Comparison of ENCODE assay signal across 19 mouse cellular contexts in the genomic region with DNA sequence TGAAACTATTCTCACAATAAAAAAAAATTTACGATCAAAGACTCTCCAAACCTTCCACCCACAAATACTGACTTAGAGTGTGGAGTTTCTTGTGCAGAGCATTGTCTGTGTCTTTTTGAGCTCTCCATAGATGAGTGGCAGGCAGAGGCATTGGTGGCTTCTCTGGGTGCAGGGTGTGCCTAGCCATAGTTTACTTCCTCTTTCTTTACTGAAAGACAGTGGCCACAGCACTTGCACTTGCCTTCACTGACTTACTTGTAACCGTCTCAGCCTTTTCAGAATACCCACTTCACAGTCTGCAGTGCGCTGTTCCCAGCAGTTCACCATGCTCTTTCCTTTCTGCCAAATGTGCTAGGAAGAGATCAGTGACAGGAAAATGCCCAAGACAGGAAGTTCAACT.
DNase-seq lines count a peak whose midpoint lies in the region; ATAC-seq and TF ChIP-seq lines count a peak whose summit lies in the region.
"Had no signal": no experiment of that assay in that cellular context is flagged by ENCODE, and none has a peak within 500 bp of the region (broad histone marks: within the 10 kb centered on the region; RNA-seq: fewer than 3 reads in every experiment).

No protein-coding gene starts in this region.

- DNase-seq in heart, adult 11 months: peak; percentile 77
- peak; percentile 75 for DNase-seq in A20 (ENCODE audit: low read depth, low spot score)
- peak; percentile 48 for DNase-seq in forelimb bud, embryonic 11.5 days (ENCODE audit: low read depth, low spot score)
- DNase-seq in midbrain, postnatal 0 days (ENCODE audit: low spot score): no peak
- no peak for DNase-seq in cerebellum, postnatal 10 days
- DNase-seq: cerebellum, adult 9-11 months; heart, postnatal 36 days; kidney, adult 8-10 months; kidney, postnatal 4 days; lung, adult 18-20 months had no signal

- no peak for ATAC-seq in heart, embryonic 12.5 days (ENCODE audit: insufficient number of reproducible peaks, low FRiP score)
- ATAC-seq in megakaryocyte, adult 5-6 weeks (ENCODE audit: poor library complexity, severe bottlenecking): peak; percentile 90
- no peak for ATAC-seq in midbrain, postnatal 0 days (ENCODE audit: low FRiP score)
- ATAC-seq in erythroblast, adult 5-6 weeks (replicated peaks; ENCODE audit: low FRiP score, poor library complexity, severe bottlenecking): no peak
- ATAC-seq: activated CD4-positive, CD25-positive, alpha-beta regulatory T cell, adult 4 months; hindbrain, embryonic 16.5 days; Patski had no signal

- no peaks in the 10 kb centered on the region for H3K4me1 ChIP-seq in heart, embryonic 12.5 days (replicated peaks)
- no peaks in the 10 kb centered on the region for H3K4me1 ChIP-seq in midbrain, postnatal 0 days (ENCODE audit: insufficient read depth, low read length)
- H3K4me1 ChIP-seq: forebrain, embryonic 12.5 days; heart, embryonic 13.5 days; neural tube, embryonic 12.5 days had no signal

- TF ChIP-seq CTCF in midbrain, postnatal 0 days (IDR thresholded peaks at IDR 0.05): no peak

- H3K4me2 ChIP-seq in heart, embryonic 12.5 days: no peak overlapping the region
- H3K4me2 ChIP-seq in midbrain, postnatal 0 days (ENCODE audit: low read depth, low read length, poor library complexity, severe bottlenecking): no peak overlapping the region
- H3K4me2 ChIP-seq: forebrain, embryonic 12.5 days; heart, embryonic 13.5 days; neural tube, embryonic 12.5 days had no signal

- no peak overlapping the region for H3K4me3 ChIP-seq in heart, embryonic 12.5 days
- no peak overlapping the region for H3K4me3 ChIP-seq in midbrain, postnatal 0 days (ENCODE audit: low read depth, low read length)
- H3K4me3 ChIP-seq: forebrain, embryonic 12.5 days; heart, embryonic 13.5 days; neural tube, embryonic 12.5 days had no signal

- no peaks in the 10 kb centered on the region for H3K9me3 ChIP-seq in heart, embryonic 12.5 days (replicated peaks)
- H3K9me3 ChIP-seq in midbrain, postnatal 0 days (ENCODE audit: low read length): no peaks in the 10 kb centered on the region
- H3K9me3 ChIP-seq: forebrain, embryonic 12.5 days; heart, embryonic 13.5 days; neural tube, embryonic 12.5 days had no signal

- no peak overlapping the region for H3K9ac ChIP-seq in heart, embryonic 12.5 days
- no peak overlapping the region for H3K9ac ChIP-seq in midbrain, postnatal 0 days (replicated peaks; ENCODE audit: low read length, poor library complexity, severe bottlenecking)
- H3K9ac ChIP-seq: forebrain, embryonic 12.5 days; heart, embryonic 13.5 days; neural tube, embryonic 12.5 days had no signal

- WGBS in heart, embryonic 12.5 days: 70% methylated on average over 3 of the region's 3 CpGs
- 90% methylated on average over 3 of the region's 3 CpGs for WGBS in midbrain, postnatal 0 days

- no peaks in the 10 kb centered on the region for H3K27me3 ChIP-seq in heart, embryonic 12.5 days (replicated peaks)
- H3K27me3 ChIP-seq in midbrain, postnatal 0 days (ENCODE audit: insufficient read depth, low read length): no peaks in the 10 kb centered on the region
- H3K27me3 ChIP-seq: heart, embryonic 13.5 days had no signal

- H3K36me3 ChIP-seq in heart, embryonic 12.5 days: no peaks in the 10 kb centered on the region
- H3K36me3 ChIP-seq in midbrain, postnatal 0 days (ENCODE audit: insufficient read depth, low read length): no peaks in the 10 kb centered on the region
- H3K36me3 ChIP-seq: forebrain, embryonic 12.5 days; heart, embryonic 13.5 days; neural tube, embryonic 12.5 days had no signal

- no peak overlapping the region for H3K27ac ChIP-seq in heart, embryonic 12.5 days (ENCODE audit: poor library complexity, severe bottlenecking)
- H3K27ac ChIP-seq in midbrain, postnatal 0 days (ENCODE audit: low read depth, low read length): no peak overlapping the region
- H3K27ac ChIP-seq: forebrain, embryonic 12.5 days; heart, embryonic 13.5 days; neural tube, embryonic 12.5 days had no signal

Comparison
In these comparisons a context has a peak if more than half of its experiments do, and no peak if none do; other contexts are left out.
1. DNase-seq: peak in heart, adult 11 months (single experiment), A20 (single experiment) and forelimb bud, embryonic 11.5 days (single experiment); none in midbrain, postnatal 0 days (single experiment) and cerebellum, postnatal 10 days (0 of 2).